Mouse (Mus musculus) testis, adult 2 months (tissue): ENCODE data around the gene Mpg.

Experiments
- CTCF ChIP-seq: fragments of 200-500 bp; IDR thresholded peaks from 2 replicates; pipeline ENCODE4 v1.5.1; 2012; ENCODE audit warnings: low read depth, mild to moderate bottlenecking, inconsistent platforms, low read length, moderate library complexity; ENCODE audit not compliant: control insufficient read depth, insufficient read depth, insufficient replicate concordance
- POLR2A ChIP-seq: fragments of 200-500 bp; IDR thresholded peaks from 2 replicates; pipeline ENCODE4 v1.6.1; 2012; ENCODE audit warnings: low read depth, mild to moderate bottlenecking, inconsistent platforms, low read length, moderate library complexity; ENCODE audit not compliant: control insufficient read depth

- TF ChIP-seq CTCF (no peak), POLR2A (no peak)
These were observed 4.9 kb upstream of the Mpg start for GRCm38 (mm10) chr11:32221225-32221950.
